Mouse (Mus musculus): ENCODE data around the gene Zbtb7b. TPM values are rescaled to one million over a fixed set of nuclear protein-coding genes. Genes with fewer than 3 reads are reported as not detected.

Gene Zbtb7b
- total RNA-seq, 2 experiments from 2014 or later: 5.8 to 15.2 TPM

- no peak for ATAC-seq (replicated peaks; ENCODE audit: low FRiP score, poor library complexity, severe bottlenecking)
Observed at GRCm38 (mm10) chr3:89379388-89380131, 15.0 kb downstream of the Zbtb7b start.

DNA sequence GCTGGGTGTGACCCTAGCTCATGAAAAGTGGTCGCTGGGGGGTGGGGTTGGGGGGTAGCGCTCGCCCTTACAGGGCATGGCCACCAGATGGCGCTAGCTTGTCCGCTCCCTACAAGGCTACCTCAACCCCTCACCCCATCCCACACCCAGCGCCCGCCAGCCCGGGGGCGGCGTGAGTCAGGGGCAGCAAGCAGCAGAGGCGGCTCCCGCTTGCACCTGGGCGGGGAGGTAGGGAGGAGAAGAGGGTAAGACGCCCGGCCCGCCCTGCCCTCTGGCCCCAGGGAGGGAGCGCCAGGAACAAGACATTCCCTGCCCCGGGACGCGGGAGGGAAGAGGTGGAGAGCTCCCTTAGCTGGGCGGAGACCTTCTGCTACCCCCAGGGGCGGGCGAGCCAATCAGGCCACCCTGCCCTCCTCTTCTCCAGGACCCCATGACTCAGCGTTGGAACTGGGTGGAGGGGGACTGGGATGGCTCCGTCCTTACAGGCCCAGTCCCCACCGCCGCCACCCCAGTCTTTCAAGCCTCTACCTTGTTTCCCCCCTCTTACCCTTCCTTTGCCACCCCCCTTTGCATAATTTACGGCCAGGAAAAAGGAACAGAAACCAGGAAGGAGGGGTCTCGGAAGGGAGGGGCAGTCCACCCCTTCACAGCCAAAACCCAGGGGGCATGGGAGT is 16.0 kb downstream of the Zbtb7b start:
- peak; percentile 68 for ATAC-seq (replicated peaks; ENCODE audit: low FRiP score, poor library complexity, severe bottlenecking)

DNA sequence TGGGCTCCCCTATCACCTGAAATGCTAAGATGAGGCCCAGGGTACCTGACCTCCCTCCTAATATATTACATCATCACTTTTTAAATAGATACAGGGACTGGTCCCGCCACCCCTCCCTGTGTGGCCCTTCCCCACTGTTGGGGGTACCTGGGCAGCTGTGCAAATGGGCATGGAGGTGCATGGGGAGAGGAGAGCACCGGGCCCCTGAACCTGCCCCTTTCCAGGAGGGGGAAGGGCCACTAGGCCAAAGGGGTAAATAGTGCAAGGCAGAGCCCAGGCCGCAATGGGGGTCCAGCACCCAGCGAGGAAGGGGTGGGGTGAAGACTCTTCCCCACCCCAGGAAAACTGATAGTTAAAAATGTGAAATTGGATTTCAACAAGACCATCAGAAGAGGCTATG is 16.7 kb downstream of the Zbtb7b start:
- ATAC-seq (replicated peaks; ENCODE audit: low FRiP score, poor library complexity, severe bottlenecking): peak; percentile 4; the same call in 1 of the 2 replicates

DNA sequence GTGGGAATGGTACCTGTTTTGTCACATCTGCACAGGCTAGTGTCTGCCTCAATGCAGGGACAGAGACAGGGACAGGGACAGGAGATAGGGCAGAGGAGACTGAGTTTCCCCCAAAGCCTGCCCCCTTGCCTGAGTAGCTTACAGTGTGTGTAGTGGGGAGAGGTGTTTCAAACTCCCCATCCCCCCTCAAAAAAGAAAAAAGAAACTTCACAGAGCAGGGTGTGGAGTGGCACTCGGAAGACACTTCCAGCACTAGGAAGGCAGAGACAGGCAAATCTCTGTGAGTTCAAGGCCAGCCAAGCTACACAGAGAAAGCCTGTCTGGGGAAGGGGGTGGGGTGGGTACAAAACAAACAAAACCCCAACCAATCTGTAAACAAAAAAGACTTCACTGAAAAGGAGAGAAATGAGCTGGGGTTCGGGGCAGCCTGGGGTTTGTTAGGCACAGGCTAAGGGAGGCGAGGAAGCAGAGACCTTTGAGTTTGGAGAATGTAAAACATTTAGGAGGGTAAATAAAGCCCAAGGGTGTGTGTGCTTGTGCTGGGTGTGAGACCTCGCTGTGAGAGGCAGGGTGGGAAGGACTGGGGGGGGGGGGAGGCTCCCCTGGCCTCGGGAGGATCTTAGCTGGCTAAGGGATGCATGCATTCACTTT is 20.9 kb downstream of the Zbtb7b start:
- ATAC-seq (replicated peaks; ENCODE audit: low FRiP score, poor library complexity, severe bottlenecking): no peak

GRCm38 (mm10) chr3:89367338-89367737 is 27.2 kb downstream of the Zbtb7b start:
- ATAC-seq (replicated peaks; ENCODE audit: low FRiP score, poor library complexity, severe bottlenecking): no peak

- no peak for ATAC-seq (replicated peaks; ENCODE audit: low FRiP score, poor library complexity, severe bottlenecking)
Observed at GRCm38 (mm10) chr3:89365486-89366414, 28.8 kb downstream of the Zbtb7b start.

- ATAC-seq (replicated peaks; ENCODE audit: low FRiP score, poor library complexity, severe bottlenecking): no peak
Observed at GRCm38 (mm10) chr3:89365153-89365485, 29.5 kb downstream of the Zbtb7b start, which contains the start of gene Dcst1. Gene Dcst1, minus strand, starts transcription at chr3:89365253.

GRCm38 (mm10) chr3:89364631-89365030 is 29.9 kb downstream of the Zbtb7b start:
- ATAC-seq (replicated peaks; ENCODE audit: low FRiP score, poor library complexity, severe bottlenecking): no peak

- no peak for ATAC-seq (replicated peaks; ENCODE audit: low FRiP score, poor library complexity, severe bottlenecking)
Observed at GRCm38 (mm10) chr3:89361675-89362074, 32.9 kb downstream of the Zbtb7b start, which contains the start of gene Dcst2. Gene Dcst2, plus strand, starts transcription at chr3:89361975.

- ATAC-seq (replicated peaks; ENCODE audit: low FRiP score, poor library complexity, severe bottlenecking): no peak
Observed at GRCm38 (mm10) chr3:89360237-89360636, 34.3 kb downstream of the Zbtb7b start.

DNA sequence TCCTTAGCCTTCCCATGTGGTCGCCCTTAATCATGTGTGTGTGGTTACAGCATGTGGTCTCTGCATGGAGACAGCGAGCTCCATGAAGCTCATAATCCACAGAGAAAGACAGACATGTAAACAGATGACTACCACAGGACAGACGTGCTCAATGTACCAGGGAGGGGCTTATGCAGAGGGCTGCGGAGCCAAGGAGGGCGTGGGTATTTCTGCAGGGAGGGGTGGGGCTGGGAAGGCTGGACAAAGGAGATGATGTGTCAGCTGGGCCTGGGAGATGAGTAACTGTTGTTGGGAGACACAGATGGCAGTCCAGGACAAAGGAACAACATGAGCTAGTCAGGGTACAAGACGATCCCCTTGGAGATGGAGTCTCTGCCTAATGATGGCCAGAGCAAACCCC is 34.9 kb downstream of the Zbtb7b start:
- no peak for ATAC-seq (replicated peaks; ENCODE audit: low FRiP score, poor library complexity, severe bottlenecking)

- ATAC-seq (replicated peaks; ENCODE audit: low FRiP score, poor library complexity, severe bottlenecking): no peak
Observed at GRCm38 (mm10) chr3:89356029-89356428, 38.5 kb downstream of the Zbtb7b start.

GRCm38 (mm10) chr3:89355512-89355902 is 39.1 kb downstream of the Zbtb7b start:
- no peak for ATAC-seq (replicated peaks; ENCODE audit: low FRiP score, poor library complexity, severe bottlenecking)

- no peak for ATAC-seq (replicated peaks; ENCODE audit: low FRiP score, poor library complexity, severe bottlenecking)
Observed at GRCm38 (mm10) chr3:89354816-89355511, 39.6 kb downstream of the Zbtb7b start.

GRCm38 (mm10) chr3:89351271-89351670 is 43.3 kb downstream of the Zbtb7b start:
- ATAC-seq (replicated peaks; ENCODE audit: low FRiP score, poor library complexity, severe bottlenecking): no peak

- ATAC-seq (replicated peaks; ENCODE audit: low FRiP score, poor library complexity, severe bottlenecking): peak; percentile 64
Observed at GRCm38 (mm10) chr3:89349869-89350501, 44.6 kb downstream of the Zbtb7b start, which contains the start of gene Adam15. Gene Adam15, minus strand, starts transcription at chr3:89349996.

- no peak for ATAC-seq (replicated peaks; ENCODE audit: low FRiP score, poor library complexity, severe bottlenecking)
Observed at GRCm38 (mm10) chr3:89348911-89349868, 45.4 kb downstream of the Zbtb7b start.

- no peak for ATAC-seq (replicated peaks; ENCODE audit: low FRiP score, poor library complexity, severe bottlenecking)
Observed at GRCm38 (mm10) chr3:89347916-89348315, 46.7 kb downstream of the Zbtb7b start.

Data from erythroblast, adult 5-6 weeks (primary cell).